Mouse (Mus musculus) frontal cortex, postnatal 10 days (tissue): ENCODE measurements at regions not wholly inside any gene's neighbourhood (a gene's known extent, or its start where the extent isn't known, plus 50 kb on each side); places are given as distances from the start of the nearest gene placed in this dataset.
A peak's percentile ranks its signal among the peaks of the same experiment; 100 is the strongest.

Experiments
- DNase-seq, 2 experiments: peaks; one replicate each; pipeline ENCODE4 v3.0.0; 2022; ENCODE audit warnings: low spot score in 2 of 2, mixed read lengths in 1 of 2

DNA sequence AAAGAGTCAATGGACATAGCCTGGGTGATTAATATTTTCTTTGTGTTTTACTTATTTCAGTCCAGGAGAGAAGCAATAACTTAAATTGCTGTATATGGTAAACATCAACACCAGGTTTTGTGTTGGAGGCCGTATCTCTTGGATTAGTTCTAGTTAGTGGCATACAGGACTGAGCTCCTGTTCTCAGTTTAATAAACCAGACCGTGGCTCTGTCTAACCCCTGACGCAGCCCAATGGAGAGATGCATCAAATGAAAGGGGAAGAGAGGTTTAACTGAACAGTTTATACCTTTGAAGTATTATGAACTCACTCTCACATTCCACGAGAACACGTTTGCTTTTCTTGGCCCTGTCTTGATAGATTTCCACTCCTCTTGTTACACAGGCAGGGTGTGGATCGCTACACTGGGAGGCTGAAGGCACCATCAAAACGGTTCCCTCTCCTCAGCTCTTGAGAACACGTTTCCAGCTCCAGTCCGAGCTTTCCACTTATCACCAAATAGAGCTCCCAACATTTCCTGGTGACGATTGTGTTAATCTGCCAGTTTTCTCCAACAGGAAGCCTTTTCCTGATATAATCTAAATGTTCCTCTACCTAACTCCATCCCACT, 54.0 kb upstream of the Cerkl start:
- DNase-seq, result no peak

GRCm38 (mm10) chr2:79511108-79511507, 54.5 kb upstream of the Cerkl start:
- DNase-seq, result no peak

- peak; percentile 21 to 53 for DNase-seq
Observed at GRCm38 (mm10) chr2:79511676-79512323, 55.2 kb upstream of the Cerkl start.

- DNase-seq, result no peak
Observed at GRCm38 (mm10) chr2:79512374-79512773, 55.8 kb upstream of the Cerkl start.

DNA sequence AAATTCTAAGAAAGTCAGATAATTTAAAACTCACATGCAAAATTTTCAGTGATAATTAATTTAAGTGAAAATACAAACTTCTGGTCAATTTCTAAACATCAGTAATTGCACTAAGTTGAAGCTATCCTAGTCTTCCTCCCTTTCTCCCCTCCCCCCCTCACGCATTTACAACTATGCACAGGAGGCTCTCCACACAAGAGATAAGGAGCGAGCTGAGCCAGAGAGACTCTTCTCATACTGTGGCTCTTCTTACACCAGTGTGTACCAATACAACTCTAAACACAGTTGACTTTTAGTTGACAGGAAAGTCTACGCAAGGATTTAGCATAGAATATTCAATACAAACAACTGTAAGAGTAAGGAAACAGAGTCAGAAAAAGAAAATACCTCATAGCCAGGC, 57.1 kb upstream of the Cerkl start:
- no peak for DNase-seq

GRCm38 (mm10) chr2:79518046-79518750, 61.6 kb upstream of the Cerkl start:
- DNase-seq, result no peak

GRCm38 (mm10) chr2:79519799-79520449, 63.3 kb upstream of the Cerkl start:
- no peak for DNase-seq

DNA sequence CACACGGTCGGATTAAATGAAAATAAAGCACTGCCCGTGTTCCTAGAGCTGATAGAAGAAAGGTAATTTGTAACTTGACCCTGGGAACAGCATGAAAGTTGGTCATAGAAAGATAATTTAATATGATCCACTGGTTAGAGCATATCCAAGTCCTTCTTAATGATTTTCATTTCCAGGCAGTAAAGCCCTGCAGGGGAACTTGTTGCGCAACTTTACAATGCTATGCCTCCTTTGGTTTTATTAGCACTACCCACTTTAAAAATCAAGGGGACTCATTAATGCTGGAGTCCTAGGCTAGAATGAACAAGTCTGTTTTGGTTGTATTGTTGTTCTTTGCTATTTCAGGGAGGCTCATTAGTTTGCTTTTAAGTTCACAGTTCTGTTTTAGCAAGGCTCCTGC, 66.9 kb upstream of the Cerkl start:
- no peak for DNase-seq

- DNase-seq, result no peak
Observed at GRCm38 (mm10) chr2:79527529-79527928, 70.9 kb upstream of the Cerkl start.

DNA sequence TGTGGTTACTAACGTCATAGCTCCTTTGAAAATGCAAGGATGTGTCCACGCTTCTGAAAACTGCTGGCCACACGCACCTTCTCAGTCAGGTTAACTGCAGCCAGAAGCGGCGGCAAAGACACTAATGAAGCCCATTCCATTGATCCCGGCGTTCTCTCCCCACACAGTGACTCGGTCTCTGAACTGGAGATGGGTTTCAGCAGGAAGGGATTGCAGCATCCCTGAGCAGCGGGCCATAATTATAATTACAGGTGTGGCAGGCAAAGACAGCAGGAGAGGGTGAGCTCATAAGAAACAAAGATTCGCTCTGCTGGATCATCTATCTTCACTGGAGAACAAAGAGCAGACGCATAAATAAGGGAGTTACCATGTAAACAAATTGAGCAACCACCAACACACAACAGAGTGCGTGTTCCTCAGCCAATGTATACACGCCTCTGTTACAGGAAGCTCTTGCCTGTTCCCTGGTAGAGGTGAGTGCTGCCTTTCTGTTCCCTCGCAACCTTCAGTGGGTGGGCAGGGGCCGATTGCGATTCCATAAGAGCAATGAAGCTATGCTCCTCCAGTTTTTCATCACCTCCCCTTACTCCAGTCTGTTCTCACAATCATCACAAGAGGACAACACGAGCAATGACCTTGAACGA, 71.9 kb upstream of the Cerkl start:
- no peak for DNase-seq

DNA sequence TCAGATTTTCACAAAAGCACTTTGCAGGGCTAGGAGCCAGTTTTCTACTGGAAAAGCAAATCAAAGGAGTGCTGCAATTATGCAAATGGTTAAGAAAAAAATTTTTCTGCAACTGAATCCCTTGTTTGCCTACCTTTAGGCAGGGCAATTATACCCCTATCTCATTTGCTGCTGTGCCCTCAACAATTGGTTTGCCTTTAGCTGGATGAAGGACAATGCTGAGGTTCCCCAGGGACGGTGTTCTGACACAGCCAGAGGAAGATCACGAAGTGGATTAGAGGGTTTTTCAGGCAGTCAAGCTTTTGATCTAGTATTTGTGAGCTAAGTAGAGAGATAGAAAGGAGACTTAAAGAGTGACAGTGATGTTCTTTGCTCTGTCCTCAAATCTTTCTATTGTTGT, 72.6 kb upstream of the Cerkl start:
- no peak for DNase-seq

DNA sequence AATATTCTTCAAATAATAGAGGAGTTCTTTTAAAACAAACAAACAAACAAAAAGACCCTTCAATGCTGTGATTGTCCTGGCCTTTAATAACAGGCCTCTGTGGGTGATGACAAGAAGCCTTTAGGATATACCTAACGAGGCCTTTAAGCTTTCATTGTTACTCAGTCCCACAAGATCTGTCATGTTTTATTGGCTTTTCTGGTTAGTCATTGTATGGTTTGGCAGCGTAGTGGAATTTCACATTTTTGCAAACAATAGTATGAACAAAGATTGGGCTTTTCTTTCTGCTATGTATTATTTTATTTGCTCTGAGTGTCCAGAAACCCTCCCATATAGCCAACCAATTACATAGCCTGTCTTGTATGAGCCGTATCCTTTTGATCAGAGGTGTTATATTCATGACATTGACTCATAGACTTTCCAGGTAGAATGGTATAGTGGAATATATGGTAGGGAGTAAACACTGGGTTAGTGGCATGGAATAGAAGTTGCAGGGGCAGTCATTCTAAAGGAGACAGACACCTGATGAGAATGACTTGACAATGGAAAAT, 76.1 kb upstream of the Cerkl start:
- DNase-seq, result no peak

GRCm38 (mm10) chr2:79537126-79537875, 80.7 kb upstream of the Cerkl start:
- DNase-seq, result no peak

DNA sequence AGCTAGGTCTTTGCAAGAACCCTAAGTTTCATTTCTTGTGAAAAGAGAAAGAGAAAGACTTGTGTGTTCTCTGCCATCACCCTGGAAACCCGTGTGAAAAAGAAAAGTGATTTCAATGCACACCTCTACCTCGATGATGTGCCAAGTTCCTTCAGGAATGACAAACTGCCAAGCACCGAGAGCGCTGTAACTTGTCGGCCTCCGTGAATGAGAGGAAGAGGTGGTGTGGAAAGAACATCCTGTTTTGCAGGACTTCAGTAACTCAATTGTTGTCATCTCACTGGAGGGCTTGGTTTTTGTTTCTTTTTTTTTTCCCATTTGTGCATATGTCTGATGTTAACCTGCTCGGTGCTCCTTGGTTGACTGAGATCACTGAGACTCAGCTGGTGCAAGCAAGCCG, 83.8 kb upstream of the Cerkl start:
- DNase-seq, result no peak

DNA sequence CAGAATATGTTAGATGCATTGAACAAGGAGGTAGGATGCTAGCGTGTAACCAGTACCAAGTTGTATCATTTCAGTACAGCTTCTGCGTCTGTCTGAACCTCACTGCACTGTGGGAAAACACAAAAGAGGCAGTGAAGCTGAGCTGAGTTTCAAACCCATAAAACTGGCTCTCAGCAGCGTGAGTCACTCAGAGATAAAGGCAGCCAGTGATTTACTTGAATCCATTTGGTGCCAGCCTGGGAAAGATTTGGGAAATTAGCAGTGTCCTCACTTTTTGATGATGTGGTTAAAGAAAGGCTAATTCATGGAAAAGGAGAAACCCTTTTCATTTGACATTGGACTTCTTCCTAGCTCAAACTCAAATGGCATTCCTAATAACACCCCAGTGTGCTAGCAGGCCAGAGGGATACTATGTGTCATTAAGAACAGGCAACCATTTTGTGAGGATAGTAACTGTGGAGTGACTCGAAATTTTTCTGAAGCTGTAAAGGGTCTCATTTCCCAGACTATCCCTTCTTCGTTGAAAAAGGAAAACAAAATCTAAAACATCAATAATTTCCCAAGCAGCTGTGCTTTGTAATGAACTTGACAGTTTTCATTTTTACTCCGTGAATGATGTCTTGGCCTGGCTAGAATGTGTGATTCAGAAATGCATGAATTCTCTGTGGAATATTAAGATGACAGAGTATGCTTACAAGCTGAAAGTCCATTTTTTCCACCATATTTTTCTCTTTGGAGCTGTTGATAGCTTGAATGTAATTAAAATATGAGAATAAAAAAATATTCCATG, 85.8 kb upstream of the Cerkl start:
- DNase-seq, result no peak

GRCm38 (mm10) chr2:79543456-79543855, 86.9 kb upstream of the Cerkl start:
- no peak for DNase-seq

GRCm38 (mm10) chr2:79543948-79544792, 87.6 kb upstream of the Cerkl start:
- DNase-seq, result no peak

DNA sequence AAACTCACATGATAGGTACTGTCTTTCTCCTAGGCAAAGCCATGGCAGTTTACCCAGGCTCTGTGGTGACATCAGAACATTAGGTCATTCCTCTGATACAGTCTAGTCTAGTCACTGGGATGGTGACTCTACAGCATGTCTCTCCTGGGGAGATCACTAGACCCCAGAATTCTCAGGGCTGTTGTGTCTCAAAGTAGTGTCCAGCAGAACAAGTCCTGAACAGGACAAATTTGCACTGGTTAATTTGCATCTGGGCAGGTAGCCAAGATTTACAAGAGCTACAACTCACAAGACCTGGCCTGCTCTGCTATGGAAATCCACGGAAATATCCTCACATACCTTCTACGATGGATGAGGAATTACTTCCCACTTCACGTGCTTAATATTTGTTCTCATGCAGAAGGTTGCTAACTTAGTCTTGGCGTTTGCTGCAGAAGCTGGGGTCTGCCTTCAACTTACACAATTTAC, 88.2 kb upstream of the Cerkl start:
- DNase-seq, result no peak

GRCm38 (mm10) chr2:79546206-79546605, 88.9 kb upstream of the Itprid2 start:
- no peak for DNase-seq
